Mouse (Mus musculus): Measurements from ENCODE around the gene Fer1l4.
A peak's percentile ranks its signal among the peaks of the same experiment; 100 is the strongest.

Gene Fer1l4

DNA sequence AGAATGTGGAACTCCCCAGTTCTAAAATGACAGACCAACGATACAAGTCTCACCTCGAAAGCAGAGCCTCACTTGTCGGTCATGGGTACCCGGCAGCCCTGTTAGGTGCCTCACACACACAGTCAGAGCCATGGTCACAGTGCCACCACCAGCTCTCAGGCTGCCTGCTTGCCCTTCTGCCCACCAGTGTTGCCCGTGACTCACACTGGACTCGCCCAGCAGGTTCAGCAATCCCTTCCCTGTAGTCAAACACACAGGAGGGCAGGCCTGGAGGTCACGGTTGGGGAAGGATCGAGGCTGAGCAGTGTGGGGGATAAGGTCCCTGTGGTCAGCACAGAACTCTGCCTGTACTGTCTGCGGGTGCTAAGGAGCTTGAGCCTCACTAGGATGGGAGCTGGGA lies at the start of gene Fer1l4:
TSS of gene Fer1l4 (minus strand) at position 132 of the 400 bp plus-strand sequence.
- no peak for DNase-seq

DNA sequence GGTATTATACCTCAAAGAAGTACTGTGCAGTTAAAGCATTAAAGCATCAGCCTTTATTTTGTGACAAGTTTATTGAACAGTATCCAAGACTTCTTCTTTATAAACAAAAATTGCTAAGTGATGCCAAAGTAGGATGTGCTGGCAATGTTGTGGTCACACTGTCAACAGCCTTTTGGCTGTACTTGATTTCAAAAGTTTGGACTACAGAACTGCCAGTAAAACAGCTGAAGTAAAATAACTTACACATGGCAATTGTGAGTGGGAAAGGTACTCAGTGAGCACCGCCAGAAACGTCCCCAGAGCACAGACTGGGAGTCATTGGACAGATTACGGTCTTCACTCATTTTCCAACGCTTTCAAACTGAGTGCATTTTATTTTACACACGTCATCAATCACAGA lies 39.2 kb upstream of the Fer1l4 start:
- peak; percentile 19 for DNase-seq

- DNase-seq = no peak
Measured at GRCm38 (mm10) chr2:156089799-156090198, 37.1 kb upstream of the Fer1l4 start.

- no peak for DNase-seq
Measured at GRCm38 (mm10) chr2:156087391-156088110, 34.8 kb upstream of the Fer1l4 start.

GRCm38 (mm10) chr2:156084541-156084940 lies 31.8 kb upstream of the Fer1l4 start:
- no peak for DNase-seq

DNA sequence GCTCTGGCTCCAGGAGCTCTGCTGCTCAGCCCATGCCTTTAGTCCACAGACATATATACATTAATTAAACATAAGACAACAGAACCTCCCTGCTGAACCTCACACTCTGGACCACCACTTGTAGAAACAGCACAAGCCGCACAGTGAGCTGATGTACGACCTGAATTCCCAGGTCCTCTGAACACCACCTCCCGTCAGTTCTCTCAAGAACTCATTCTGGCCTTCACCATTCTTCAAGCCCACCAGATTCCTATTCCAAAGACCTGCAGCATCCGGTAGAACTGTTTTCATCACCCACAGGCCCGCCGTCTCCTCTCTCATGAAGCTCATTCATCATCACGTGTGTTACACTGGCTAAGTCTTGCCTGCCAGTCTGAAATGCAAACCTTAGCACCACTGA lies 27.6 kb upstream of the Fer1l4 start:
- DNase-seq = no peak

GRCm38 (mm10) chr2:156079674-156080073 lies 26.9 kb upstream of the Fer1l4 start:
- DNase-seq = no peak

GRCm38 (mm10) chr2:156079183-156079560 lies 26.4 kb upstream of the Fer1l4 start:
- no peak for DNase-seq

- no peak for DNase-seq
Measured at GRCm38 (mm10) chr2:156078421-156079182, 25.9 kb upstream of the Fer1l4 start.

GRCm38 (mm10) chr2:156077461-156077860 lies 24.7 kb upstream of the Fer1l4 start:
- no peak for DNase-seq

GRCm38 (mm10) chr2:156073725-156074124 lies 21.0 kb upstream of the Fer1l4 start:
- DNase-seq = peak; percentile 57

- DNase-seq = no peak
Measured at GRCm38 (mm10) chr2:156071236-156071635, 18.5 kb upstream of the Fer1l4 start.

GRCm38 (mm10) chr2:156067916-156068315 lies 15.2 kb upstream of the Fer1l4 start:
- peak; percentile 14 for DNase-seq

- DNase-seq = no peak
Measured at GRCm38 (mm10) chr2:156066126-156066525, 13.4 kb upstream of the Fer1l4 start.

GRCm38 (mm10) chr2:156065099-156066041 lies 12.6 kb upstream of the Fer1l4 start, which contains the start of gene Spag4:
TSS of gene Spag4 (plus strand) at chr2:156065175.
- DNase-seq = peak; percentile 78

DNA sequence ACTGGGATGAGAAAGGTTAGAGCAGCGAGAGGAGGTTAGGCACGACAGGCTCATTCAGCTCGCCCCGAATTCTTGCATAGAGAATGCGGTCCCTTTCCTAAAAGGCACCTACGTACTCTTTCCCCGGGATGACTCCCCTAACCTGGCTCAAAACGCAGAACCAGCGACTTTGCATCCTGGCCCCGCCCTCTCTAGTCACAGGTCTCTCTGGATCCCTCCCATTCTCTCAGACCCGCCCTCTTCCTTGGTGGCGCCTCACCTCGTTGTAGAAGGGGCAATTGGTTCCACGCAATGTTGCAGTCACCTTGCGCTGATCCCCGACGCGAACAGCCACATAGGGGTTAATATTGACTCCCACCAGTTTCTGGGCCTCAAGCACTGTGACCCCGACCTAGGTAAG lies 4.8 kb downstream of the Fer1l4 start:
- peak; percentile 23 for DNase-seq

DNA sequence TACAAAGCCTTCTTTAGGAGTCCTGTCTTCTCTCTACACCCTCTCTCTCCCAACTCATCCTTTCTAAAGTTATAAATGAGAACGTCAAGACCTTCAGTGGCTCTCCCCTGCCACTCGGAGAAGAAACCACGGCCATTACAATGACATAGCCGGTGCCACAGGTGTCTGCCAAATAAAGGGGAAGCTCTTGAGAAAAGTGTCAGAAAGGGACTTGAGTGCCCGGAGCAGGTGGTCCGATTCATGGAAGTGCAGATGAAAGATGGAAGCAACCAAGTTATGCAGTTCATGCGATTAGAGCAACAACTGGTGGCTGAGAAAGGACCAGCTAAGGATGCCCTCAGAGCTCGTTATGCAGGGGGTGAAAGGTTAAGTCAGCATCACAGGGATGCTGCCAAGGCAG lies 9.8 kb downstream of the Fer1l4 start:
- no peak for DNase-seq

- no peak for DNase-seq
Measured at GRCm38 (mm10) chr2:156039390-156039789, 13.4 kb downstream of the Fer1l4 start.

- DNase-seq = no peak
Measured at GRCm38 (mm10) chr2:156025482-156025881, 27.3 kb downstream of the Fer1l4 start.

GRCm38 (mm10) chr2:156021765-156022164 lies 31.0 kb downstream of the Fer1l4 start:
- DNase-seq = no peak

DNA sequence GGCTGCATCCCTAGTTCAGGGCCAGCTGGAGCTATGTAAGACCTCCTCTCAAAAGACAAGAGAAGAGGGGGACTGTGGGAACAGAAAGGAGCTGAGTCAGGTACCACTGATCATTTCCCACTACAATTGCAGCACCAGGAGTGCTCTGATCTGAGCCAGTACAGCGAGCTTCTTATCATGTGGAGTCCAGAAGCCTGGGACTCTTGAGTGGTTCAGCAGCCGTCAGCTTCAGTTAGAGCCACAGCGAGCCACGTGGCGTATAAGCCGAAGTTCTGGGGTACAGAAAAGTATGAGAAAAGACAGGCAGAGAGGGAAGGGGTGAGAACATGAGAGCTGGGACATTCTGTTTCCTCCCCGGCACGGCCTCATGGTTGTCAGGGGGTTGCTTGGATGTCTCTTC lies 31.5 kb downstream of the Fer1l4 start:
- DNase-seq = no peak

DNA sequence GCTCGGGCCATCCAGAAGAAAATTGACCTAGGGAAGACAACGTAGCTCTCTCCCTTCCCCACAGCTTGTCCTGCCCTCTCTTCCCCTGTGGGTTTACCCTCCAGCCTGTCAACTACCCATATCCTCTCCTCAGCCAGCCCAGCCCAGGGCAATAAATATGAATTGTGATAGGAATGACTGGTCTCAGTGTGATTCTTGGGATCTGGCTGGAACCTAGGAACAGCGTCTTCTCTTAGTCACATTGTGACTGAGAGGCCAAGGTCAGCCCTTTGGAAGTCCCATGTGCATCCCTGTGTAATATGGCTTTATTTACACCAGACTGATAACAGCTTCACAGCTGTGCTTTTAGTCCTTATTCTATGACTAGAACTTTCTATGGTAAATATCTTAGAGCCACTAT lies 34.6 kb downstream of the Fer1l4 start:
- no peak for DNase-seq

DNA sequence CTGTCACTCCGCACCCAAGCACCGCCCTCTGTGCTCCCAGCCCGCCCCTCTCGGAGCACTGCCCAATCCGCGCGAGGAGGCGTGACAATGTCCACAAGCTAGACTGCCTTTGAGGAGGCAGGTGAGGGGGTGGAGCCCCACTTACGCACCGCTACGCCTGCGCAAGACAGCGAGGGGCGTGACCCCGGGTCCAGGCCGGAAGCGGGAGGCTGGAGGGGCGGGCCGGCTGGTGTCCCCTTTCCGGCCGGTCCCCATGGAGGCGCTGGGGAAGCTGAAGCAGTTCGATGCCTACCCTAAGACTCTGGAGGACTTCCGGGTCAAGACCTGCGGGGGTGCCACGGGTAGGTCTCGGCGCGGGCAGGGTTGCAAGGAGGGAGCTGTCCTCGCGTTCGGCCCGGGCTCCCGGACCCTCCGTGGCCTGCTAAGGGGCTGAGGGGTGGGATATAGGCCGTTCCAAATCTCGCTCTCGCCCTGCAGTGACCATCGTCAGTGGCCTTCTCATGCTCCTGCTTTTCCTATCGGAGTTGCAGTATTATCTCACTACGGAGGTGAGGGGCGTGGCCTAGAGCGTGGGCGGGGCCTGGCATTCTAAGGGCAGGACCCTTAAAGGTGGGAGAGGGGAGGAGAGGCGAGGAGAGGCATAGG lies 44.7 kb downstream of the Fer1l4 start, which contains the start of the genes 6430550D23Rik and Ergic3:
TSS of gene 6430550D23Rik (minus strand) at position 90 of the 645 bp plus-strand sequence.
TSS of gene Ergic3 (plus strand) at position 158 of the 645 bp plus-strand sequence.
- peak; percentile 100 for DNase-seq
